Mouse (Mus musculus): ENCODE results near the gene Aff4.
A peak's percentile ranks its signal among the peaks of the same experiment; 100 is the strongest.

Gene Aff4

GRCm38 (mm10) chr11:53429182-53429581, 78.5 kb downstream of the Aff4 start:
- no peak for DNase-seq

GRCm38 (mm10) chr11:53430300-53430669, 79.7 kb downstream of the Aff4 start:
- no peak for DNase-seq

DNA sequence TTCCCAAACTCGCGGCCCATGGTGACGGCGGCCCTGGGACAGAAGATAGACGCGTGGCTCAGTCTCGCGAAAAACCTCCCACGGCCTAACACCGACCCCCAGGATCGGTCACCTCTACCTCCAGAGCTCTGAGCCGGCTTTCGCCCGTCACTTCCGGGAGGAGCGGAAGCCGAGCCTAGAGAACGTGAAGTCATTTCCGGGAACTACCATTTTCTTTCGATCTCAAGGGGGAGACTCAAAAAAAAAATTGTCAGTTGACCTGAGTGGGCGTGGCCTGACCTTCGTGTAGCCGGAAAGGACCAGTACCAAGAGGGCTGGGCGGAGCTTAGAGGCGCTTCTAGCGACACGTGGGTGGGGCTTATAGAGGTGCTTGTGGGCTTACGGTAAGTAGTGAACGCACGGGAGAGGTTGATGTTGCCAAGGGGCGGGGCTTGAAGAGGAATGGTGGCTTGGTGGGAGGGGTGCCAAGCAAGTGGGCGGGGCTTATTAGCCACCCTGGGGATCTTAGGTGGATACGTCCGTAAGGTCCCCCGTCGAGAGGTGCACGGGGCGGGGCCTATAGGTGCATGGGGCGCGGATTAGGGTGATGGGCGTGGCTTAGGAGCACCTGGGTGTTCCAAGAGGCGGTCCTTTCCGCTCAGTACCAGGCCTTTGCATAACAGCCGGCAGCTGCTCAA, 80.2 kb downstream of the Aff4 start, which contains the start of the genes Uqcrq and Gdf9:
Gene Uqcrq, minus strand, starts transcription at position 162 of the 677 bp plus-strand sequence.
Gene Gdf9, plus strand, starts transcription at position 354 of the 677 bp plus-strand sequence.
- peak; percentile 100 for DNase-seq

DNA sequence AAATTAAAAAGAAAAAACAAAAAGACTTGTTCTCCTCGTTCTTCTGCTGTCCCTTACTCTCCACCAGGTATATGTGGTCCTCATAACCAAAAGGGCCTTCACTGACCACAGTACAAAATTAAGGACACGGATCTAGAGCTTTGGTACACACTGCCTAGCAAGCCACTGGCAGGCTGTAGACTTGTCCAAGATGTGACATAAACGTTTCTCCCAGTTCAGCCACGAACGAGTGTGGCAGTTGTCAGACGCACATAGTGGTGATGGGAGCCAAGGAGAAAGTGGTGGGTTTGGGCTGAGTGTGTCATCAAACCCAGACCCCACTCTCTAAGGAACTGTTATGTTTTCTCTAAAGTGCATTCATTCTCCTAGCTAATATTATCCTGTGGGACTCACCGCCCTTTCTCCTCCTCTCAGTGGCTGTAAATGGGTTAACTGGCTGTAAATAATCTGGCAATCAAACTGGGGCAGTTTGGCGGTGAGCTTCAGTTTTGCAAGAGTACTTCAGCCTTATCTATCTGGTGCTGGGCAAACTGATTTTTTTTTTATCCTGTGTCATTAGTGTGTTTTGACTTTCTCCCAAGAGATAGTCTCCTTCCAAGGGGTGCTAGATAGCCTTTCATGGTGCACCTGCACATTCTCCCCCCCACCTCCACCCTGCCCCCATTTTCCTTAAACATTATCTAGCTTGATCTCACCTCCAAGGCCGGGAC, 80.9 kb downstream of the Aff4 start:
- no peak for DNase-seq

GRCm38 (mm10) chr11:53433057-53433456, 82.4 kb downstream of the Aff4 start:
- DNase-seq, result no peak

DNA sequence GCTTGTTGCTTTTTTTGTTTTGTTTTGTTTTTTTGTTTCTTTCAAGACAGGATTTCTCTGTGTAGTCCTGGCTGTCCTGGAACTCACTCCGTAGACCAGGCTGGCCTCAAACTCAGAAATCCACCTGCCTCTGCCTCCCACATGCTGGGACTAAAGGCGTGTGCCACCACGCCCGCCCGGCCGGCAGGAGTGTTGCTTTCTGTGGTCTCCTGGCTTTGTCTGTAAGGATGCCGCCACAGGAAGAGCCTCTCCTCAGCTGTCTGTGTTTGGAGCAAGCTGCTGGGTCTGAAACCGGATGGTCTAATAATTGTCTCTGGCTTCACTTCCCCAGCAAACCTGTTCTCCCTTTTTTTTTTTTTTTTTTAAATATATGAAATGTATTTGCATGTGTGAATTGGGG, 84.9 kb downstream of the Aff4 start:
- DNase-seq, result no peak

- no peak for DNase-seq
Measured at GRCm38 (mm10) chr11:53436338-53436737, 85.7 kb downstream of the Aff4 start.

- DNase-seq, result no peak
Measured at GRCm38 (mm10) chr11:53441921-53442320, 91.3 kb downstream of the Aff4 start.

GRCm38 (mm10) chr11:53443861-53444260, 93.2 kb downstream of the Aff4 start:
- DNase-seq, result peak in 1 of 2 experiments; percentile 70

DNA sequence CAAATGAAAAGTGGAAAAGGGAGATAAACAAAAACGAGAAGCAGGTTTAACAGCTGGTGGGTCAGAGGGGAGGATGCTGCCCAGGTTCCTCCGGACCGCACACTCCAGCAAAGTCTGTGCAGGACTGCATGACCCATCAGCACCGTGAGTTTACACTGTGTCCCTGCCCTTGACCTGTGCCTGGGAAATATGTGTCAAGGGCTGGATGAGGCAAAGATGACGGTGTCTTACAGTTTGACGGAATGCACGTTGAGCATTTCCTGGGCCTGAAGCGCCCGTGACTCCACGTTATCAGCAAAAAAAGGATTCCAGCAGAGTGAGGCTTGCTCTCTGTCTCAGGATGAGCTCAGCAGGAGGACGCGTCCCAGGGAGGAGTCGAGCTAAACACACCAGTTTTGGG, 94.9 kb downstream of the Aff4 start:
- no peak for DNase-seq

- no peak for DNase-seq
Measured at GRCm38 (mm10) chr11:53446183-53446582, 95.5 kb downstream of the Aff4 start.

DNA sequence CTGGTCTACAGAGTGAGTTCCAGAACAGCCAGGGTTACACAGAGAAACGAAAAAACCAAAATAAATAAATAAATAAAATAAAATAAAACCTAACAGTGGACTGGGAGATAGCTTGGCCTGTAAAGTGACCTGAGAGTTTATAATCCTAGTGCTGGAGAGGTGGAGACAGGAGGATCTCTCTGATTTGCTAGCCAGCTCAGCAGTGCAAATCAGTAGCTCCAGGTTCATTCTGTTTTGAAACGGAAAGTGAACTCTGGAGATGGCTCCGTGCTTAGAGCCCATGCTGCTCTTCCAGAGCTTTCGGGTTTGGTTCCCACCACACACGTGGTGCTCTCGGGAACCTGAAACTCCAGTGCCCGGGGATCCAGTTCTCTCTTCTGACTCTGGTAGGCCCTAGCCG, 97.4 kb downstream of the Aff4 start:
- no peak for DNase-seq

DNA sequence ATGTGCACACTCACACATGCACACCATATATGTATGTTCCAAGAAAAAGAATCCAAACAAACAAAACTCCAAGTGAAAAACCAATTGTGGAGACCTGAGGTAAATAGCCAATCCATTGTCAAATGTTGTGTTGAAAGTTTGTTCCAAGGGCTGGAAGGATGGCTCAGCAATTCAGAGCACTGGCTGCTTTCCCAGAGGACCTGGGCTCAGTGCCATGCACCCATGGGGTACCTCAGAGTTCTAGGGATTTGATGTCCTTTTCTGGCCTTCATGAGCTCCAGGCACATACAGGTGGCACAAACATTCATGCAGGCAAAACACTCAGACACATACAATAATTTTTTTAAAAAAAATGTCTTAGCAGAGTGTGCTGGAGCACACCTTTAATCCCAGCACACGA, 97.9 kb downstream of the Aff4 start:
- peak; percentile 83 to 92 for DNase-seq

DNA sequence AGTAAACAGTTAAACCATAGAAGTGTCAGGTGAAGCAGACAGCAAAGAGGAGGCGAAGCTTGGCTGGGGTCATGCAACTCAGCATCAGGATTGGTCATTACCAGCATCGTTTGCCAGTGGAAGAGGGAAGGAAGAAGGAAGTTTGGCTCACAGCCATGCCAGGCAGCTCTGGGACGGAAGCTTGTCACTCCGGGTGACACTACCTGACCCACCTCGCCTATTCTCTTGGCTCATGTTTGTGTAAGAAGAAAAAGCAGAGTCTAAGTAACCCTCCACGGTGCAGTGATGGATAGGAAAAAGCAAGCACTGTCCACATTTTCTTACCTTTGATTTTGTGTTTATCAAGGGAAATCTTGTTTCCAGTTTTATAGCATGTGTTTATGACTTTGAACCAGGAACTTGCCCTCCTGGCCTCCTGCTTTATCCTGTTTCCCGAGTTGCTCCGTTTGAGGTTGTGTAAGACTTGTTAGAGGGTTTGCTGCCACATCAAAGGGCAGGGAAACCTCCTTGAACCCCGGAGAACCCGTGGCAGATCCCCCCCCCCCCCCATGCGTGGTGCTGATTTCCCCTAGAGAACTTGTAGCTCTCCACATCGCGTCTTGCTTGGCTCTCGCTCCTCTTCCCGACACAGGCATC, 99.6 kb downstream of the Aff4 start:
- peak in 1 of 2 experiments; percentile 27 for DNase-seq

- DNase-seq, result no peak
Measured at GRCm38 (mm10) chr11:53451361-53451760, 100.7 kb downstream of the Aff4 start.

GRCm38 (mm10) chr11:53452396-53452795, 101.8 kb downstream of the Aff4 start:
- peak in 1 of 2 experiments; percentile 59 for DNase-seq

- no peak for DNase-seq
Measured at GRCm38 (mm10) chr11:53453031-53453430, 102.4 kb downstream of the Aff4 start.

GRCm38 (mm10) chr11:53456474-53457371, 106.1 kb downstream of the Aff4 start, which contains the start of the genes Gm10447 and Shroom1:
Gm10447 (minus strand) TSS chr11:53457110.
Shroom1 (plus strand) TSS chr11:53457205.
- peak; percentile 56 to 75 for DNase-seq

- DNase-seq, result peak in 1 of 2 experiments; percentile 31
Measured at GRCm38 (mm10) chr11:53457372-53457954, 106.8 kb downstream of the Aff4 start.

GRCm38 (mm10) chr11:53458996-53459395, 108.4 kb downstream of the Aff4 start:
- no peak for DNase-seq

DNA sequence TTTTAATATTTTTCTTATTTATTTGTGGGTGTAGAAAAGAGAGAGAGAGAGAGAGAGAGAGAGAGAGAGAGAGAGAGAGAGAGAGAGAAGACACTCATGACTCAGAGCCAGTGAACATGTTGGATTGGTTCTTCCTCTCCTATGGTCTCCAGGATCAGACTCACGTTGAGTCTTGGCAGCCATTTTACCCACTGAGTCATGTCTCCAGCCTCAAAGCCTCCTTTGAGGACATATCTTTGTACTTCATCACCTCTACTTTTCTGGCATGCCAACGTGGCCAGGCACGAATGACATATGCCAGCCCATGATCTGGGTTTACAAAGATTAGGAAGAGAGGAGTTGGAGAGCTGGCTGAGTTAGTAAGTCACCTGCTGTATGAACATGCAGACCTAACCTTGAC, 109.6 kb downstream of the Aff4 start:
- DNase-seq, result no peak

DNA sequence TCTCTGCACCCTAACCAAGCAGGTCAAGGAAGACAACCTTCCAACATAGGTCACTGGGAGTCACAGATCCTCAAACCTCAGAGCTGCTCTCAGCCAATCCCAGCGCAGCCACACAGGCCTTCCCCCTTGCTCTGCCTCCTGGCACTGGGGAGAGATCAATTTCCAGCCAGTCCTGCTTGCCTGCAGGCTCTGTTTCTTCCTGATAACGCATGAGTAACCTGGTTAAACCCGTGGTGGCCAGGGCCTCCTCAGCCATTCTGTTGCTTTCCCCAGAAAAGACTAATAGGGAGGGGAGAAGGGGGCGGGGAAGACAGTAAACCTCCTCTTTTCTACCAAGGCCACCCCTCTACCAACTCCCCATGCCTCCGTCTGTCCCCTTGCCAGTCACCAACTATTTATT, 111.1 kb downstream of the Aff4 start:
- peak in 1 of 2 experiments; percentile 58 for DNase-seq
